Mouse (Mus musculus): ENCODE data around the gene Rhox3g.
"Not testable (repeated sequence)": the region's sequence is repeated elsewhere in the genome, so short reads cannot be mapped to it uniquely, and the experiment has no call there.

The Rhox3g gene

GRCm38 (mm10) chrX:37628512-37628911, at the start of gene Rhox3g:
Gene Rhox3g, minus strand, starts transcription at chrX:37628612.
- not testable (repeated sequence) for DNase-seq

- not testable (repeated sequence) for DNase-seq
These were observed 44.8 kb upstream of the Rhox3g start, which contains the start of gene Rhox2h for GRCm38 (mm10) chrX:37673177-37673576. Gene Rhox2h, minus strand, starts transcription at chrX:37673277.

DNA sequence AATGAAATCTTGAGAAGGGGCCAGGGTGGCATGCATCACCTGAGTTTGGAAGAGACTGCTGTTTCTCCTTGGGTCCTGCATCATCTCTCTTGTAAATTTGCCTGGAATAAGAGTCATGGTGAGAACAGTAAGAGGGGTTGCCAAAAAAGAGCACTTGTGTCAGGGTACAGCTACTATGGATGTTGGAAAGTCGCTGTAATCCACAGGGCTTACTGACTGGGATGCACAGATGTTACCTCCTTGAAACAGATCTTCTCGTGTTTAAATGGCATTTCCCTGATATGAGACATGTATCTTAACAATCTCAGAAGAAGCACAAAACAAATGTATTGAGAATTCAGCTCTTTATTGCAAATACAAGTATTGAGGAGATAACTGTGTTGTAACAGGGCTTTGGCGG, 40.3 kb upstream of the Rhox3g start, which contains the start of gene Rhox3h:
Gene Rhox3h, minus strand, starts transcription at position 101 of the 400 bp plus-strand sequence.
- DNase-seq = not testable (repeated sequence)

GRCm38 (mm10) chrX:37651227-37651626, 22.8 kb upstream of the Rhox3g start, which contains the start of gene Rhox4g:
Gene Rhox4g, minus strand, starts transcription at chrX:37651327.
- not testable (repeated sequence) for DNase-seq

DNA sequence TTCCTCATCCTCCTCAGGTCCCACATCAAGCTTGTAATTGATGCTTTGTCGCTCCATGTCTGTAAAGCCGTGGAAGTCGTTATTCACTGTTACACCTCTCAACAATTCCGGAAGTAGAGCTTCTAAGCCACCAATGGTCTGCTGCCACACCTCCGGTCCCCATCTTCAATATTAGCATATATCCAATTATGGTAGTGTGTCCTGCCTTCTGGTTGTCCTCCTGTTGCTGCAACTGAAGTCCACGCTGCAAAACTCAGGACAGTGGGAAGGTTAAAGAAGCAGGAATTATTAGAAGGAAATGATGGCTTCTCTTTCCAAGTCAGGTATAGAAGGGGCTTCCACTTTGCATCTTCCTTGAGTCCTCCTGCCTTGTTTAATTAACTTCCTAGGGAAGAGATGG, 15.0 kb upstream of the Rhox3g start, which contains the start of gene Rhox2g:
Gene Rhox2g, minus strand, starts transcription at position 101 of the 400 bp plus-strand sequence.
- DNase-seq = not testable (repeated sequence)

- not testable (repeated sequence) for DNase-seq
These were observed 20.8 kb downstream of the Rhox3g start, which contains the start of gene Rhox4f for GRCm38 (mm10) chrX:37607604-37608003. Gene Rhox4f, minus strand, starts transcription at chrX:37607704.

DNA sequence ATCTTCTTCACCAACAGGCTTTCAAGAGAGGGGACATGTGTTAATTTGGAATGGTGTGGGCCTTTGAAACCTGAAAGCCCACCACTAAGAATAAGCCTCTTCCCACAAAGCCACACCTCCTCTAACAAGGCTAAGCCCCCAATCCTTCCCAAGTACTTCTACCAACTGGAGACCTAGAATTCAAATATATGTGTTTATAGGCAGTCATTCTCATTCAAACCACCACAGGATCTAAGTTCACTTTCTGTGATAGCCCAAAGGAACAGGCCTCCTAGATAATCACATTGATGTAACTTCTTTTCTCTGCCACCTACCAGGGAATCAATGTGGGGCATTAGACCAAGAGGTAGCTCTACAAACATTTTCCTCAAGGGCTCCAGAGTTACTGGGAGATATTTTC, 47.7 kb downstream of the Rhox3g start, which contains the start of gene Rhox3f:
Gene Rhox3f, plus strand, starts transcription at position 301 of the 400 bp plus-strand sequence.
- DNase-seq = not testable (repeated sequence)

Measured in thymus, postnatal 25 days (tissue).